Mouse (Mus musculus): Measurements from ENCODE around the gene Shisa5.

Shisa5 gene

DNA sequence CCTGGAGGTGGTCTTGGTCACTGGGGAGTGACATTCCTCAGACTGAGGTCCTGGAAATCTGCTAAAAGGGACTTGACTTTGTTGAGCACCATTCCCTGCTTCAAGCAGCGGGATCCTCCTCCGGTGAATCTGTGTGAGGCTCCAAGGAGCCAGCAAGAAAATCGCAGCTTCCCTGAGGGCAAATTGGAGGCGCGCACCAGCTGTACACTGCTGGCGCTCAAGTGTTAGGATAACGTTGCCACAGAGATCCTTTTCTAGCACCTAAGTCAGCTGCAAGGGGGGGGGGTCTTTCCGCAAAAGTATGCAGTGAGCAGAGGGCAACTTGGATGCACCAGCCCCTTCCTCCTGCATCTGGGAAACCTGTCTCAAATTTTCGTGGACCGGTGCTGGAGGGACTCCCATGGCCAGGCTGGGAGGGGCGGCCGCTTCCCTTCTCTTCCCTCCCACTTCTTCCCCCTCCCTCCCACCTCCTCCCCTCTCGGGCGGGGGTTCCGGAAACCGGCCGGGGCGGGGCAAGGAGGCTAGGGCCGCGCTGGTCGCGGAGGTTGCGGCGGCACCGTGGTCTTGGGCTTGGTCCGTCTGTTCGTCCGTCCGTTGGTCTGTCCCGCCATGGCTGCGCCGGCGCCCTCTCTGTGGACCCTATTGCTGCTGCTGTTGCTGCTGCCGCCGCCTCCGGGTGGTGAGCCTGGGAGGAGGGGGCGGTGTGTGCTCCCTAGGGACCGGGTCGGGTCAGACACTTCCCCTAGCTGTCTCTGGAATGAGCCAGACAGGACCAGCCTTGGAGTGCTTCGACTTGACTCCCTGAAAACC is at the start of gene Shisa5:
Shisa5 (plus strand) TSS at position 480 of the 810 bp plus-strand sequence.
- DNase-seq (ENCODE audit: low read depth): peak; percentile 69

DNA sequence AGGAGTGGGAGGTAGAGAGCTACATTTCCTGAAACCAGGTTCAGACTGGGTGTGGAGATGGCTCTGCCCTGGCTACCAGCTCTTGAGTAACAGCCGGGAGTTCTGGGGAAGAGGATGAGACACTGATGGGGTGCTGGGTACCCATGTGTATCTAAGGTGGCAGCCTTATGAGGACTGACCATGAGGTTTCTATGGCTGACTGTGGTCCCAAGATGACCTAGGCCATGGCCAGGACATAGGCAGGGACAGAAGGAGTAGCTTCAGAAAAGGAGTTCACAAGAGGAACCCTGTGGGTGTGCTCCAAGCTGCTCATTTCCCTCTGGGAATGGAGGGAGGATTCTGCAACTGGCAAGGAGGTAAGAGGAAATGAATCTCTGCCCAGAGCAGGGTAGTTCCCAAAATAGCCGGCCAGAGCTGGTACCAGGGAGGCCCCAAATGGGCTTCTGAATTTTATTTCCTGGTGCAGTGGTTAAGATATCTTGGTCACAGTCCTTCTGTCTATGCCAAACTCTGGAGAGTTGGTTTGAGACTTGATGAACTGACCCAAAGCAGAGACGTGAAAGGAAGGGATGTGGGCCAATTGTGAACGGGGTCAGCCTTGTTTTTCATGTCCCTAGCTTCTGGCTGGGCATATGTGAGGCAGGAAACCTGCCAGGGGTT is 48.4 kb upstream of the Shisa5 start:
- peak; percentile 16 for DNase-seq (ENCODE audit: low read depth)

DNA sequence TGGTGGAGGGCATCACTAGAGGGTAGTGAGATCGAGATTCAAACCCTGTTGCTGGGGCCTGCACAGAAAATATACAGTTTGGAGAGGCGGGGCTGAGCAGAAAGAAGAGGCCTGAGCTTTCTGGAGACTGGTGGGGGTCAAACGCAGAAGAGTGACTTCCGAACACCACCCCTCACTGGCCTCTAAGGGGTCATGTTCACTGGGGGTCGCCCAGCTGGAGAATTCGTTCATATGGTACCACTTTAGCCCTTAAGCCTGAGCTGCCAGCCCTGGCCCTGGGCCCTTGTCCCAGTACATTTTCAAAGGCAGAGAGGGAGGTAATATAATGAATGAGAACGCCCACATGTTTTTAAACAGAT is 47.9 kb upstream of the Shisa5 start:
- no peak for DNase-seq (ENCODE audit: low read depth)

DNA sequence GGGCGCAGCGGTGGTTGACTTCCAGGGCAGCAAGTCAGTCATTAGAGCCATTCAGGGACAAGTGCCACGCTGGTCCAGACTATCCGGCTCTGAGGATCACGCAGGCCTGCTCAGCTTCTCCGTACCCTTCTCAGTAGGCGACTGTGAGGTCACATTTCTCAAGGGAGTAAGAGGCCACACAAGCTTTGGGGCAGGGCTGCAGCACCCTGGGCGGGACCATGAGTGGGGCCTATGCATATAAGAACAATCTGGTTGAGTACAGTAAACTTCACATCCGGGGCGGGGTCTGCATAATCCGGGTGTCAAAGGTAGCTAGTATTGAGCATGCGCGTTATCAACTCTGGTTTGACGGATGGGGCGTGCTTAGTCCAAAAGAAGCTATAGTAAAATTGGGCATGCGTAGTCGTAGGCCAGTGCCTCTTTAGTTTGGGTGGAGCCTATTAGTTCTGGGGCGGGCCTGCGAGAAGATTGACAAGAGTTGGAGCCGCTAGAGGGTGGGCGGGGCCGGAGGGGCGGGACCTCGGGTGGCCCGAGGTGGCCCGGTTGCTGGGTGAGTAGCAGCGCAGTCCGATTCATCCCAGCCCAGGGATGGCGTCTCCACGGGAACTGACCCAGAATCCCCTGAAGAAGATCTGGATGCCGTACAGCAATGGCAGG is 46.8 kb upstream of the Shisa5 start, which contains the start of gene Pfkfb4:
Pfkfb4 (plus strand) TSS at position 351 of the 657 bp plus-strand sequence.
- peak; percentile 98 for DNase-seq (ENCODE audit: low read depth)

DNA sequence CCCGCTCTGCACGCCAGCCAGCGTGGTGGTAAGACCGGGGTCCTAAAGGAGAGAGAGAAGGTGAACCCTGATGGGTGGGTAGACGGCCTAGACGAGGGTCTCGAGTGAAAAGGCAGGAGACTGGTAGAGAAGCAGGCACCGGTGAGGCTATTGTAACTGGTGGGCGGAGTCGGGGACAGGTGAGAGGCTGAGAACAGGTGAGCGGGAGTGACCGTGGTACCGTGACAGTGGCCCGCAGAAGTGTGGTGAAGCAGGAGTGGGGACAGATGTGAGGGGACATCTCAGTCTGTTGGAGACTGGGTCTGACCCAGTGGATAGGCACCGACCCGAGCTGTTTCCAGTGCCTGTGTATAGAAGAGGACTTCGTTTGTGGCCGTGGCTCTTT is 46.3 kb upstream of the Shisa5 start:
- DNase-seq (ENCODE audit: low read depth): no peak

DNA sequence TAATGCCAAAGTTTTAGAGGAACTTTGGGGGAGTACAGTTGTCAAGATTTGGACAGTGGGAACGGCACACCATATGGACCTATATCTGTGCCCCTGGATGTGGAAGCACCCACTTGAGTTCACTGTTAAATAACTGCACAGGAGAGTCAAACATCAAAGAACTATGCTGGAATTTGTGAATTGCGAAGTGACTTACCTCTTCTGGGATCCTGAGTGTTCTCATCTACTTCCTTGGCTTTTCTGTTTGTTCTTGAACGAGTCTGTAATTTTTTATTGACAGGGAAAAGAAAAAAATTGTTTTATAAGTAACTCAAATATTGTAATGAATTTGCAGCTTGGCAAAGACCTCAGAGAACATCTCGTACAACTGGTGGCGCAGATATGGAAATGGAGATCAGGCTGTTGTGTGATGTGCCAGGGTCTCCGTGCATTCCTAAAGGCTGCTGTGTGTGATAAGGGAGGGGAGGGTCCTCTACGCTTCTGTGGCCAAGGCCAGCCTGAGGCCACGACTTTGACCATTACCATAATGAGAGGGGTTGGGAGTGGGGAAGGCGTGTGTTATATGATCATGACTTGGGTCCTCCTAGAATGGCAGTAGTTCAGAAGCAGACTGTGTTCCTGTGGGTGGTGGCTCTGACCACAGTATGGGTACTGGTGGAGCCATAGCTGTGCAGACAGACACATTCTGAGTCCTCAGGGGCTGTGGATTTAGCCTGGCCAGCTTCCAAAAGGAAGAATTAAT is 45.6 kb upstream of the Shisa5 start:
- no peak for DNase-seq (ENCODE audit: low read depth)

DNA sequence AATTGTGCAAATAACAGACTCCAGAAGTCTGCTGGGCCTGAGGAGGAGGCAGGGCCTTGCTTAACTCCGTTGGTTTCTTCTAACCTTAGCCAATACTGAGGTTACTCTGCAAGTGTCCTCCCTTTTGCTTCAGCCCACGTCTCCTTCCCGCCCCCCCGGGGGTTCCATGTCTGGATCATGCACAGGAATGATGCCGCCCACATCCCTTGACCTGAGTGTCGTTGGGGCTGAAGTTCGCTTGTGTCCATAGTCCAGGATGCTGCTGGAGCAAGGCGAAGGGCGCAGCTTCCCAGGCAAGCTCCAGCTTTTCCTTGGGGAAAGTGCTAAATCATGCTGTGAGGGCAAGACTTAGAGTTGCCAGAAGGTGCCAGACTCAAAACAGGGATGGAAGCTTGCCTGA is 42.0 kb upstream of the Shisa5 start:
- no peak for DNase-seq (ENCODE audit: low read depth)

DNA sequence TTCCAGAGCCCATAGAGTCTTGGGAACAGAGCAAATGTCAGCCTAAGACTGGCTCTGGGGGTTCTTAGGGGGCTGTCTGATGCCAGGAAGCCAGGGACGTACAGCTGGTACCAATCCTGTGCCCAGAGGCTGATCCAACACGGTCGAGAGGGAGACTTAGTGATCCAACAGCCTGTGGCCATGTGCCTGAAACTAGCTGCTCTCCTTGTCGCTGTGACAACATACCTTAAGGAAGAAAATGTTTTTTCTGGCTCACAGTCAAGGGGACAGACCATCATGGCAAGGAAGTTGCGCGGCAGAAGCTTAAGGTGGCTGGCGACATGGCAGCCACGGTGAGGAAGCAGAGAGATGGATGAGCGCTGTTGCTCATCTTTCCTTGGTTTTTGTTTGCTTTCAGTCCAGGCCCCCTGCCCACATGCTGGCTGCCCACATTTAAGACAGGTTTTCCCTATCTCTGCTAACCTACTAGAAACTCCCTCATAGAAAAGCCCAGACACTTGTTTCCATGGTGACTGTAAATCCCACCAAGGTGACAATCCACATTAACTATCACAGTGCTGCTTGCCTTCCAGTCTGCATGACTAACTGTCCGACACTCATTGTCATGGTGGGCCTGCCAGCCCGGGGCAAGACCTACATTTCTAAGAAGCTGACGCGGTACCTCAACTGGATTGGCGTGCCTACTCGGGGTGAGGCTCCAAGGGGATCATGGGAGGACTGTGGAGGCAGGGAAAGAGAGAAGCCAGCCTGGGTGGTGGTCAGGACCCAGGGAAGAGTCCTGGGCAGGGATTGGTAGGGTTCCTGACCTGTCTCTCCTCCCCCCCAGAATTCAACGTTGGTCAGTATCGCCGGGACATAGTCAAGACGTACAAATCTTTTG is 39.8 kb upstream of the Shisa5 start:
- DNase-seq (ENCODE audit: low read depth): no peak

DNA sequence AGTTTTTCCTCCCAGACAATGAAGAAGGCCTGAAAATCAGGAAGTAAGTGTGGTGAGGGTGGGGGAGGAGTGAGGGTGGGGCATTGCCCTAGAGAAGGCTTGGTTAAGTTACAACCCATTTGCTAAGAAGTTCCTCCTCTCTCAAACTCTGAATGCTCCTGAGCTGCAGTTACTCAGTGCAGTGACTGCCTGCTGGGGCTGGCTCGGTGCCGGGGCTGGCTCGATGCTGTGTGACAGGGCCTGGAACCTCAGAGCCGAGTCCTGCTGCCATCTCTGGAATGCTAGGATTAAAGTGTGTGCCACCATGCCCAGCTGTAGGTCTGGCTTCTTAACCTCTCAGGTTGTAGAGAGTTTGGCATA is 39.2 kb upstream of the Shisa5 start:
- DNase-seq (ENCODE audit: low read depth): no peak

DNA sequence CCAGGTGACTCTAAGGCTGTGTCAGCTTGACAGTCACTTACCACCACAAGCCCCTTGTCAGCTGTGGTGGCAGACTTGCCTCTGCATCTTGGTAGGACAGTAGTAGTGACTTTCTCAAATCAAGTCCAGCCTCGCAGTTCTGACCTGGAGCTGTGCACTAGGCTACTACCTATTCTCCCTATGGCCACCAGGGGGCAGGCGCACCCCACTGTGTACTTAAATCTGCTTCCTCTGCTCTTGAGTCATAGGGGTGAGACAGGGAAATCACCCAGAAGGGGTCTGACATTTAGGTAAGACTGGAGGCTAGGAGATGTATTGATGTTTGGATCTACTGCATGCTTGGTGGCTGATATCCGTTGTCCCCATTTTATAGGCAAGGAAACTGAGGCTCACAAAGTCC is 37.6 kb upstream of the Shisa5 start:
- DNase-seq (ENCODE audit: low read depth): peak; percentile 89

DNA sequence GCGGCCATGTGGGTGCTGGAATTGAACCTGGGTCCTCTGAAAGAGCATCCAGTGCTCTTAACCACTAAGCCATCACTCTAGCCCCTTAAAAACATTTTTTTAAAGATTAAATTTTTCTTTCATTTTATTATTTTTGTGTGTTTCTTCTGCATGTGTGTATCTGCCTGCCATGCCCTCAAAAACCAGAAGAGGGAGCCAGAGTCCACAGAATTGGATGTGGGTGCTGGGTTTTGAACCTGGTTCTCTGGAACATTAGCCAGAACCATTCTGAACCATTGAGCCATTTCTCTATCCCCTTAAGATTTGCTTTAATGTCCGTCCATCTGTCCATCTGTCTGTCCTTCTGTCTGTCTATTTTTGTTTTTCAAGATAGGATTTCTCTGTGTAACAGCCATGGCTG is 35.2 kb upstream of the Shisa5 start:
- DNase-seq (ENCODE audit: low read depth): peak; percentile 86

DNA sequence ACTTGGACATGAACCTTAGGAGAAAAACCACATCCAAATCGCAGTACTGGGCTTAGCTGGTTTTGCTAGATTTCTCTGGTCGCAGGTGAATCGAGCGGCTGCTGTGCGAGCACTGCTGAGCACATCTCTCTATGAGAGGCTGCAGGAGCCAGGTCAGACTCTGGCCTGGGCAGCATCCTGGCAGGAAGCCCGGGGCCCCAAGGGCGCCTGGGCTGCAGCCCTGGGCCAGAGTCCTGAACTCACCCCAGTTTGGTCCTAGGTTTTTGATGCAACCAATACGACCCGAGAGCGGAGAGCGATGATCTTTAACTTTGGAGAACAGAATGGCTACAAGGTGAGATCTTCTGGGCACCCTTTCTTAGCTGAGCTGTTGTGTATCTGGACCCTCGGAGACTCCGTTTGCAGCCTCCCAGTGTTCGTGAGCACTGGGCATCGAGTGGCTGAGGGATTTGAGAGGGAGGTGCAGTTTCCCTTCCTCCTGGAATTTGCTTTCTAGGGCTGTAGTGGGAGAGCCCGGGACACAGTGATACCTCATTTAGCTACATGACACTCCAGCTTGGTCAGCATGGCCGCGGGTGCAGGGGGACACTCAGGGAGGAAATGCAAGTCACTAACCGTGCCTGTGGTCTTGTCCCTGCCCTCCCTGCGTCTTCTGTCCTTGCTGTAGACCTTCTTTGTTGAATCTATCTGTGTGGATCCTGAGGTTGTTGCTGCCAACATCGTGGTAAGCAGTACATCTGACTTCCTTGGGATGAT is 31.2 kb upstream of the Shisa5 start:
- DNase-seq (ENCODE audit: low read depth): no peak

DNA sequence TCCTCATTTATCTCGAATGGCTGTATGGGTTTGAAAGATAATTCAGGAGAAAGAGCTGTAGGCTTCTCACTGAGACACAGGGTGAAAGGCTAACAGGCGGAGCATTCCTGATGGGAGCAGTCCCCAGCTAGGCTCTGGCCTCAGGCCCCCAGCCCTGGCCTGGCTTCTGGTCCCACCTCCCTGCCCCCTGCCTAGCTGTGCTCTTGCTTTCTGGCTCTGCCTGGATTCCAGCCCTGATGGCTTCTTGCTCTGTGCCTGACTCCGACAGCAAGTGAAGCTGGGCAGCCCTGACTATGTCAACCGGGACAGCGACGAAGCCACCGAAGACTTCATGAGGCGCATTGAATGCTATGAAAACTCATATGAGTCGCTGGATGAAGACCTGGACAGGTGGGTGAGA is 30.3 kb upstream of the Shisa5 start:
- no peak for DNase-seq (ENCODE audit: low read depth)

DNA sequence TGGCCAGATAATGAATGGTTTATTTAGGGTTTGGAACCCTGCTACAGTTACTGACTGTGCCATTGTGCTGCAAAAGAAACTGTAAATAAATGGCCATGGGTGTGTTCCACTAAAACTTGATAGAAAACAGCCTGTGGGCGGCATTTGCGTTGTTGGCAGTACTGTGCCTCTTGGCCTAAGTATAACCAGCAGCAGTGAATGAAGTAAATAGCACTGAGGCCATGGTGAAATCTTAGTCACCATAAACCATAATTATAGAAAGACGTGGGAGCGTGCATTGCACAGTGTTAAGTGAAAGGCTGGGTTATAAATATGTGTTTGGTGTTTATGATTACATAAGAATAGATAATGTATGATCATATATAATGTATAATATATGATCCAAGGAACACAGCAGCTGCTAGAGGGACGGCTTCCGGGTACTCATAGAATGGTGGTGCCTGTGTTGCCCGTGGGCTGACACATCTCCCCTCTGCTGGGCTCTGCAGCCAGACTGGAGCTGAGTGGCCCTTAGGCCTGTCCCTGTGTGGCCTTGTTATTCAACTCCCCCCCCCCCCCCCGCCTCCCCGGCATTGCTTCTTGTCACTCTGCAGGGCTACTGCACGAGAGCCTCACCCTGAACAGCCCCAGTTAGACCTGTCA is 29.2 kb upstream of the Shisa5 start:
- no peak for DNase-seq (ENCODE audit: low read depth)

DNA sequence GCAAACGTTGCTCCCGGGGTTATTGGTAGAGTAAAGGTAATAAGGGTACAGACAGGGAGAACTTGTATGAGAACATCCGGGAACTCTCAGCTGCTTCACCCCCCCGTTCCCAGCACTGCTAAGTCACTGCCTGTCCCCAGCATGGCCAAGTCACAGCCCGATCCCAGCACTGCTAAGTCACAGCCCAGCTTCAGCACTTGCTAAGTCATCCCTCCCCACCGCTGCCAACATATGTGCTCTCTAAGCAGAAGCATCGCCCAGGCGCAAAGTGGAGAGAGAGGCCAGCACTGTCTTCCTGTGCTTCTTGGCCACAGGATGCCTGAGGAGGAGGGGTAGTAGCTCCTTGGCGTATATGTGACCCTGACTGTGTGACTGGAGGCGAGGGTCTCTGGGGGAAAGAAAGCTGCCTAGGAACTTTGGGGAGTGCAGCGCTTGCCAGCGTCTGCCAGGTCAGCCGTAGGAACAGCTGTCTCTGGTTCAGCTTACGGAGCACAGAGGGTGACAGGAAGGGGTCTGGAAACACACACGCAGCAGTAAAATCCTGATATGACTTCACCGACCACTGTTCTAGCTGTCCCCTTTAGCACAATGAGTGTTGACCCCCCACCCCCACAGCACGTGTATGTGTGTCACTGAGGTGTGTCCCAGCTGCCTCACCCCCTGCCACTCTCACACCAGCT is 28.6 kb upstream of the Shisa5 start:
- peak; percentile 25 for DNase-seq (ENCODE audit: low read depth)

DNA sequence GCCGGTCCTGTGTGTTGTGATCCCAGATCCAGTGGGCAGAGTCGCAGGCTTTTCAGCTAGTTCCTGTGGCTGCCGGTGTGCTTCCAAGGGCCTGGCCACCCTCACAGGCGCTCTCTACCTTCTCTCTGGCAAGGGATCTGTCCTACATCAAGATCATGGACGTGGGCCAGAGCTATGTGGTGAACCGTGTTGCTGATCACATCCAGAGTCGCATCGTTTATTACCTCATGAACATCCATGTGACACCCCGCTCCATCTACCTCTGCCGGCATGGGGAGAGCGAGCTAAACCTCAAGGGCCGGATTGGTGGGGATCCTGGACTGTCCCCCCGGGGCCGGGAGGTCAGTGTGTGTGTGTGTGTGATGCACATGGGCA is 28.1 kb upstream of the Shisa5 start:
- DNase-seq (ENCODE audit: low read depth): no peak

DNA sequence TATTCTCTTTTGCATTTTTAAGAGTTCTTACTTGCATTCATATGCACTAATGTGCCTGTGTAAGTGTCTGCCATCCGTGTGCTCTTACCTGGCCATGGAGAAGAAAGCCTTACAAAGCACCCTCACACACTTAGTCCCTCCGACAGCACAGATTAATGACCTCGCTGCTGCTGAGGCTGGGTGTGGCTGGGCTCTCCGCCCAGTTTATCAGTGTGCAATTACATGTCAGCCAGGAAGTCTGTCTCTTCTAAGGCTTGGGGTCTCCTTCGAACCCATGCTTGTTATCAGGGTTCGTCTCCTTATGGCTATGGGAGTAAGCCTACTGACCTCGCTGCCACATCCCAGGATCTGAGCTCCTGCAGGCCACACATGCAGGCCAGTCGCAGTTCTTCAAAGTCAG is 23.0 kb upstream of the Shisa5 start:
- no peak for DNase-seq (ENCODE audit: low read depth)

DNA sequence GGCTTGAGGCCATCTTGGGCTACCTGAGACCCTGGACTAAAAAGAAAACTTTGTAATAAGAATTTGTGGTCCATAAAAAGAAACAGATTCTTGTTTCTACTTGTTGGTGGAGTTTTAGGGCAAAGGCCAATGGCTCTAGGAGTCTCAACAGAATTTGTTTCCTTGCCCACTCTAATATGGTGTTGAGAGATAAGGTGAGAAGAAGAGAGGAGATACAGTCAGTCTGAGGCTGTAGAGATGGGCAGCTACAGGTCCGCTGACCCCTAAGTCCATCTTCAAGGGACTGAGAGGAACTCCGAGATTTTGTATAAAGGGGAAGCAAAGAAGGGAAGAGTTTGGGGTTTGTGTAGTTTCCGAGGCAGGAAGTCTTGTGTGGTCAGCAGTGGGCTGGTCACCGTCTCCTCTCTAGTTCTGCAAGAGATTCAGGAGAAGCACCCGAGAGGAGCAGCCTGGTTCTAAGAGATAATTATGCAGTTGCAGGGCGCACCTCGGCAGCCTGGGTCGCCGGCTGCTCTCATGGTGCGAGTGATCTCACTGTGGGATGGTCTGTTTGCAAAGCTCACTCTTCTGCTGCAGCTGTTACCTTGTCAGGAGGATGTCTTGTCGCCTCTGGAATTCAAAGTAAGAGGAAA is 21.3 kb upstream of the Shisa5 start:
- no peak for DNase-seq (ENCODE audit: low read depth)

DNA sequence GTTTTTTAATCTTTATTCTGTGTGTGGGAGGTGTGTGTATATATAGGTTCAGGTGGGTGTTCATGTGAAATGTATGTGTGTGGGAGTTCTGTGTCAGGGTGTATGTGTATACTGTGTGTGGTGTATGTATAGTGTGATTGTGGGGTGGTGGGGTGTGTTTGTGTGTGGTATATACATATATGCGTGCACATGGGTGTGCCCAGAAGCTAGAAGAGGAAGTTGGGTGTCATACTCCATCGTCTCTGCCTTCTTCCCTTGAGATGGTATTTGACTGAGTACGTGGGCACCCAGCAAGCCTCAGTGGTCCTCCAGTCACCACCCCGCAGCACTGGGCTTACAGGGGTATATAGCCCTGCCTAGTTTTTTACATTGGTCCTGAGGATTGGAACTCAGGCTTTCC is 16.9 kb upstream of the Shisa5 start:
- DNase-seq (ENCODE audit: low read depth): peak; percentile 36
